ENCODE assay signal across 10 mouse cellular contexts in the genomic region with DNA sequence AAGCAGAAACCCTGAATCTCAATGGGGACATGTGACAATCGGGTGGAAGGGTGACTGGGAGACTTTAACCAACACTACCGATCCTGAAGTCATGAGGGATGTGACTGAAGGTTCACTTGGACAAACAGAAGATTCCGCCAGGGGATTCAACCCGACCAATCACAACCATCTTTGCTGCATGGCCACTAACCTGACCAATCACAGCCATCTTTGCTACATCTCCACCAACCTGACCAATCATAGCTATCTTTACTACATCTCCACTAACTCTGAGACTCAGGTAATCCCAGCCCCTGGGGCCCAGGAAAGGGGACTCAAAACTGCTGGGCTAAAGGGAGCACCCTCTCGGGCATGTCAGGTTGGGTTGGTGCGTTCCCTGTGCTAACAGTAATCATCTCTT.
"Had no signal": no experiment of that assay in that cellular context is flagged by ENCODE, and none has a peak within 500 bp of the region (broad histone marks: within the 10 kb centered on the region; RNA-seq: fewer than 3 reads in every experiment).

No protein-coding gene starts in this region.

- H3K27ac ChIP-seq: left cerebral cortex, adult 2 months; liver, embryonic 12.5 days; midbrain, embryonic 15.5 days; stomach, postnatal 0 days had no signal

- H3K9ac ChIP-seq: liver, embryonic 12.5 days; lung, embryonic 14.5 days; midbrain, embryonic 15.5 days had no signal

- H3K36me3 ChIP-seq: limb, embryonic 10.5 days; liver, embryonic 12.5 days; midbrain, embryonic 15.5 days had no signal

- H3K27me3 ChIP-seq: liver, embryonic 12.5 days; midbrain, embryonic 15.5 days had no signal

- H3K9me3 ChIP-seq: limb, embryonic 10.5 days; liver, embryonic 12.5 days; midbrain, embryonic 15.5 days had no signal

- H3K4me3 ChIP-seq: left cerebral cortex, adult 2 months; limb, embryonic 10.5 days; liver, embryonic 12.5 days; midbrain, embryonic 15.5 days had no signal

- DNase-seq: lung, postnatal 4 days; right cerebral cortex, adult 18-20 months; right cerebral cortex, postnatal 25 days; thymus, postnatal 4 days had no signal

- H3K4me1 ChIP-seq: liver, embryonic 12.5 days; midbrain, embryonic 15.5 days had no signal
